Mouse (Mus musculus) neural tube, embryonic 12.5 days (tissue): Measurements from ENCODE around the gene Maff. TPM values are rescaled to one million over a fixed set of nuclear protein-coding genes. Genes with fewer than 3 reads are reported as not detected.

Experiments used
- ATAC-seq: fragments of 200-750 bp; cut with Nextera tagmentation; 2 replicates; pipeline ENCODE4 v1.8.0; 2017; ENCODE audit warnings: low read depth, mild to moderate bottlenecking, moderate TSS enrichment, moderate library complexity; ENCODE audit not compliant: low FRiP score
- H3K27ac ChIP-seq: fragments of 300-500 bp; sonication (generic); 2 replicates; pipeline ENCODE4 v1.5.1; 2016
- H3K27me3 ChIP-seq: fragments of 300-500 bp; sonication (generic); replicated peaks from 2 replicates; pipeline ENCODE4 v1.6.1; 2016; ENCODE audit warnings: mild to moderate bottlenecking
- H3K36me3 ChIP-seq: fragments of 300-500 bp; sonication (generic); 2 replicates; pipeline ENCODE4 v1.6.1; 2016; ENCODE audit warnings: mild to moderate bottlenecking
- H3K4me1 ChIP-seq: fragments of 300-500 bp; sonication (generic); 2 replicates; pipeline ENCODE4 v1.6.1; 2016
- H3K4me2 ChIP-seq: fragments of 300-500 bp; sonication (generic); replicated peaks from 2 replicates; pipeline ENCODE4 v1.6.1; 2016; ENCODE audit warnings: mild to moderate bottlenecking
- H3K4me3 ChIP-seq: fragments of 300-500 bp; sonication (generic); 2 replicates; pipeline ENCODE4 v1.5.1; 2016
- H3K9ac ChIP-seq: fragments of 300-500 bp; sonication (generic); 2 replicates; pipeline ENCODE4 v1.6.1; 2016; ENCODE audit warnings: mild to moderate bottlenecking
- H3K9me3 ChIP-seq: fragments of 300-500 bp; sonication (generic); 2 replicates; pipeline ENCODE4 v1.6.1; 2016; ENCODE audit warnings: mild to moderate bottlenecking
- WGBS: fragments of 180-500 bp; shearing (Covaris S2); methylation state at CpG from one replicate; pipeline ENCODE4 v1.1.7; 2016; 5-methylcytosine and 5-hydroxymethylcytosine counted together
- polyA plus RNA-seq: library from polyadenylated mRNA; unstranded; fragments of >200 nt; fragmentation: Nextera tagmentation; extraction: Ambion mirVana; gene quantifications from 2 replicates; pipeline ENCODE4 v1.2.1, GENCODE M21; 2016

Maff gene
- polyA plus RNA-seq, 1 experiment from 2014 or later = 1.4 TPM

GRCm38 (mm10) chr15:79323791-79324155, 22.6 kb upstream of the Maff start:
- WGBS = 86% methylated on average over 4 of the region's 4 CpGs
- Histone ChIP-seq H3K9ac (no peak overlapping the region), H3K4me2 (no peak overlapping the region), H3K4me1 (peaks cover 19% of the 10 kb centered on the region), H3K27me3 (no peaks in the 10 kb centered on the region), H3K9me3 (no peaks in the 10 kb centered on the region), H3K4me3 (no peak overlapping the region), H3K36me3 (no peaks in the 10 kb centered on the region), H3K27ac (no peak overlapping the region)
- ATAC-seq = no peak

GRCm38 (mm10) chr15:79324373-79324772, 22.0 kb upstream of the Maff start:
- Histone ChIP-seq H3K36me3 (no peaks in the 10 kb centered on the region), H3K4me3 (no peak overlapping the region), H3K27ac (no peak overlapping the region), H3K27me3 (no peaks in the 10 kb centered on the region), H3K9me3 (no peaks in the 10 kb centered on the region), H3K9ac (no peak overlapping the region), H3K4me1 (peaks cover 19% of the 10 kb centered on the region), H3K4me2 (no peak overlapping the region)
- no peak for ATAC-seq
- 84% methylated on average over 3 of the region's 3 CpGs for WGBS

GRCm38 (mm10) chr15:79325742-79326141, 20.7 kb upstream of the Maff start:
- H3K9ac ChIP-seq = 0 out of 2 replicates have a peak overlapping the region, but pooled peaks have one; percentile 6
- no peaks in the 10 kb centered on the region for H3K9me3 ChIP-seq

GRCm38 (mm10) chr15:79326264-79326663, 20.2 kb upstream of the Maff start:
- no peaks in the 10 kb centered on the region for H3K27me3 ChIP-seq
- H3K4me3 ChIP-seq = no peak overlapping the region
- H3K36me3 ChIP-seq = no peaks in the 10 kb centered on the region
- peak overlapping the region; percentile 82; the same call in 1 of the 2 replicates for H3K4me2 ChIP-seq
- peaks cover 19% of the 10 kb centered on the region for H3K4me1 ChIP-seq
- H3K9ac ChIP-seq = 0 out of 2 replicates have a peak overlapping the region, but pooled peaks have one; percentile 6
- H3K9me3 ChIP-seq = no peaks in the 10 kb centered on the region
- H3K27ac ChIP-seq = peak overlapping the region; percentile 37
- WGBS = 74% methylated on average over 4 of the region's 4 CpGs
- ATAC-seq = no peak

More at GRCm38 (mm10) chr15:79325742-79326141, 20.7 kb upstream of the Maff start:
- no peak overlapping the region for H3K27ac ChIP-seq
- no peak for ATAC-seq
- H3K4me2 ChIP-seq = peak overlapping the region; percentile 82; the same call in 1 of the 2 replicates
- H3K36me3 ChIP-seq = no peaks in the 10 kb centered on the region
- H3K4me3 ChIP-seq = no peak overlapping the region
- 87% methylated on average over 3 of the region's 3 CpGs for WGBS
- H3K27me3 ChIP-seq = no peaks in the 10 kb centered on the region
- peaks cover 19% of the 10 kb centered on the region for H3K4me1 ChIP-seq

GRCm38 (mm10) chr15:79326971-79327961, 19.2 kb upstream of the Maff start:
- ATAC-seq = peak; percentile 49
- WGBS = 8% methylated on average over 20 of the region's 20 CpGs
- Histone ChIP-seq H3K36me3 (no peaks in the 10 kb centered on the region), H3K4me2 (peak overlapping the region; percentile 82), H3K27me3 (no peaks in the 10 kb centered on the region), H3K4me1 (peaks cover 19% of the 10 kb centered on the region), H3K9ac (peak overlapping the region; percentile 72), H3K4me3 (peak overlapping the region; percentile 56), H3K9me3 (no peaks in the 10 kb centered on the region), H3K27ac (peak overlapping the region; percentile 80)

- ATAC-seq = peak; percentile 95
- H3K4me2 ChIP-seq = peak within 1 kb of the TSS; percentile 82
- peak within 1 kb of the TSS; percentile 80 for H3K27ac ChIP-seq
- no peaks in the 10 kb centered on the region for H3K36me3 ChIP-seq
- WGBS = 6% methylated on average over 46 of the region's 46 CpGs
- peak within 1 kb of the TSS; percentile 72 for H3K9ac ChIP-seq
- no peaks in the 10 kb centered on the region for H3K9me3 ChIP-seq
- H3K27me3 ChIP-seq = no peaks in the 10 kb centered on the region
- peaks cover 19% of the 10 kb centered on the region for H3K4me1 ChIP-seq
- peak within 1 kb of the TSS; percentile 56 for H3K4me3 ChIP-seq
Observed at GRCm38 (mm10) chr15:79328058-79328938, 18.1 kb upstream of the Maff start, which contains the start of gene Pla2g6. Gene Pla2g6, minus strand, starts transcription at chr15:79328390.

- ATAC-seq = no peak
- peaks cover 19% of the 10 kb centered on the region for H3K4me1 ChIP-seq
- no peaks in the 10 kb centered on the region for H3K36me3 ChIP-seq
- WGBS = 97% methylated on average over 4 of the region's 4 CpGs
- H3K9ac ChIP-seq = no peak overlapping the region
- no peak overlapping the region for H3K27ac ChIP-seq
- H3K4me2 ChIP-seq = no peak overlapping the region
- H3K4me3 ChIP-seq = no peak overlapping the region
- no peaks in the 10 kb centered on the region for H3K9me3 ChIP-seq
- no peaks in the 10 kb centered on the region for H3K27me3 ChIP-seq
Observed at GRCm38 (mm10) chr15:79328939-79329275, 17.5 kb upstream of the Maff start.

GRCm38 (mm10) chr15:79329346-79329978, 17.0 kb upstream of the Maff start:
- Histone ChIP-seq H3K27me3 (no peaks in the 10 kb centered on the region), H3K4me1 (peaks cover 19% of the 10 kb centered on the region), H3K9ac (no peak overlapping the region), H3K36me3 (no peaks in the 10 kb centered on the region), H3K27ac (no peak overlapping the region), H3K4me2 (no peak overlapping the region), H3K4me3 (no peak overlapping the region), H3K9me3 (no peaks in the 10 kb centered on the region)
- no peak for ATAC-seq
- 97% methylated on average over 6 of the region's 6 CpGs for WGBS

- WGBS = 91% methylated on average over 6 of the region's 6 CpGs
- H3K27me3 ChIP-seq = no peaks in the 10 kb centered on the region
- ATAC-seq = no peak
Observed at GRCm38 (mm10) chr15:79329979-79330363, 16.4 kb upstream of the Maff start.

GRCm38 (mm10) chr15:79330521-79330920, 15.9 kb upstream of the Maff start:
- no peak overlapping the region for H3K9ac ChIP-seq
- no peak overlapping the region for H3K4me3 ChIP-seq
- H3K36me3 ChIP-seq = no peaks in the 10 kb centered on the region
- H3K9me3 ChIP-seq = no peaks in the 10 kb centered on the region
- H3K4me2 ChIP-seq = no peak overlapping the region
- H3K4me1 ChIP-seq = peaks cover 13% of the 10 kb centered on the region
- no peak overlapping the region for H3K27ac ChIP-seq
- ATAC-seq = no peak
- no peaks in the 10 kb centered on the region for H3K27me3 ChIP-seq
- 70% methylated on average over 4 of the region's 4 CpGs for WGBS

More at GRCm38 (mm10) chr15:79329979-79330363, 16.4 kb upstream of the Maff start:
- Histone ChIP-seq H3K9ac (no peak overlapping the region), H3K27ac (no peak overlapping the region), H3K4me1 (peaks cover 19% of the 10 kb centered on the region), H3K4me3 (no peak overlapping the region), H3K9me3 (no peaks in the 10 kb centered on the region), H3K4me2 (no peak overlapping the region), H3K36me3 (no peaks in the 10 kb centered on the region)

GRCm38 (mm10) chr15:79333409-79333808, 13.0 kb upstream of the Maff start:
- Histone ChIP-seq H3K27ac (no peak overlapping the region), H3K4me2 (no peak overlapping the region), H3K4me1 (no peaks in the 10 kb centered on the region), H3K4me3 (no peak overlapping the region), H3K9ac (no peak overlapping the region), H3K27me3 (no peaks in the 10 kb centered on the region), H3K9me3 (no peaks in the 10 kb centered on the region), H3K36me3 (no peaks in the 10 kb centered on the region)
- no peak for ATAC-seq
- WGBS = 81% methylated on average over 4 of the region's 4 CpGs
